In genomic region chr8:101621941-101622340, GRCm38 (mm10) we compare ENCODE assay signal across 27 mouse cellular contexts.
"Had no signal": no experiment of that assay in that cellular context is flagged by ENCODE, and none has a peak within 500 bp of the region (broad histone marks: within the 10 kb centered on the region; RNA-seq: fewer than 3 reads in every experiment).

No protein-coding gene starts in this region.

- H3K36me3 ChIP-seq: heart, embryonic 13.5 days; heart, embryonic 15.5 days; hindbrain, embryonic 13.5 days; hindbrain, embryonic 15.5 days; kidney, embryonic 15.5 days; limb, embryonic 13.5 days; limb, embryonic 15.5 days had no signal

- DNase-seq: gastrocnemius, postnatal 14 days; gastrocnemius, postnatal 36 days; heart, adult 11 months; heart, adult 2 months; heart, postnatal 14 days; heart, postnatal 36 days; kidney, adult 11 months; kidney, adult 2 months; kidney, adult 9 months; kidney, postnatal 14 days; kidney, postnatal 36 days; layer of hippocampus, adult 9-11 months; layer of hippocampus, postnatal 36 days; left cerebral cortex, postnatal 4 days had no signal

- H3K9ac ChIP-seq: heart, embryonic 13.5 days; heart, embryonic 15.5 days; hindbrain, embryonic 13.5 days; hindbrain, embryonic 15.5 days; kidney, embryonic 15.5 days; limb, embryonic 13.5 days; limb, embryonic 15.5 days; liver, embryonic 14.5 days had no signal

- H3K9me3 ChIP-seq: heart, embryonic 15.5 days; hindbrain, embryonic 13.5 days; hindbrain, embryonic 15.5 days; kidney, embryonic 15.5 days; limb, embryonic 13.5 days; limb, embryonic 15.5 days had no signal

- H3K4me2 ChIP-seq: heart, embryonic 11.5 days; heart, embryonic 13.5 days; heart, embryonic 15.5 days; hindbrain, embryonic 13.5 days; hindbrain, embryonic 15.5 days; kidney, embryonic 15.5 days; limb, embryonic 13.5 days; limb, embryonic 15.5 days; liver, embryonic 11.5 days had no signal

- H3K27me3 ChIP-seq: heart, embryonic 13.5 days; heart, embryonic 15.5 days; hindbrain, embryonic 13.5 days; hindbrain, embryonic 15.5 days; kidney, embryonic 15.5 days; limb, embryonic 13.5 days; limb, embryonic 15.5 days had no signal

- ATAC-seq: hindbrain, postnatal 0 days; intestine, embryonic 16.5 days had no signal

- H3K27ac ChIP-seq: heart, adult 2 months; heart, embryonic 13.5 days; heart, embryonic 15.5 days; hindbrain, embryonic 13.5 days; hindbrain, embryonic 15.5 days; hindbrain, postnatal 0 days; kidney, embryonic 15.5 days; kidney, postnatal 0 days; limb, embryonic 13.5 days; limb, embryonic 15.5 days; liver, embryonic 14.5 days had no signal

- H3K4me1 ChIP-seq: heart, embryonic 13.5 days; heart, embryonic 15.5 days; hindbrain, embryonic 13.5 days; hindbrain, embryonic 15.5 days; kidney, embryonic 15.5 days; limb, embryonic 13.5 days; limb, embryonic 15.5 days had no signal

- H3K4me3 ChIP-seq: heart, adult 2 months; heart, embryonic 13.5 days; heart, embryonic 15.5 days; hindbrain, embryonic 13.5 days; hindbrain, embryonic 15.5 days; kidney, embryonic 15.5 days; limb, embryonic 13.5 days; limb, embryonic 15.5 days had no signal
